Comparison of ENCODE assay signal across 27 mouse cellular contexts in the genomic region with DNA sequence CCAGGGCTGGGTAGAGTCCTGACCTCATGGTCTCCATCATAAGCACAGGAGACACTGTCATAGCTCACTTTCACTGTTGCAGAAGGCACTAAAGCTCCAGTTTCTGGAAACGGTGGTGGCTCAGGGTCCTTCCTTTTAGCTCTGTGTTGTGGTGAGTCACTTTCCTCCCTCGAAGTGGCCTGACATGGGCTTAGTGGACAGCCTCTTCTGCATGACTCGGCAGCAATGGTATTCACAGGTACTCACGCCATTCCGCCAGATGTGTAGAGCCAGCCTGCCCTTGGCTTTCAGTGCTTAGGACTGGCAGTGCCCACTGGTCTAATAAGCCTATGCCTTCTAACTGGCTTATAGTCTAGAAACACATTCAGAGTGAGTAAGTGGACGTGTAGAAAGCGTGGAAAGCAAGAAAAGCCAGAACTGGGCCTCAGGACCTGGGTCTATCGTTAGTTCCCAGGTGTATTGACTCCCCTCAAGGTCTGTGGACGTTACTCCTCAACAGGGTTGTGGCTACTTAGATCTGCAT. TPM values are rescaled to one million over a fixed set of nuclear protein-coding genes. Genes with fewer than 3 reads are reported as not detected.
DNase-seq lines count a peak whose midpoint lies in the region; ATAC-seq and TF ChIP-seq lines count a peak whose summit lies in the region.
"Had no signal": no experiment of that assay in that cellular context is flagged by ENCODE, and none has a peak within 500 bp of the region (broad histone marks: within the 10 kb centered on the region; RNA-seq: fewer than 3 reads in every experiment).

No protein-coding gene starts in this region.

- no peak for ATAC-seq in heart, embryonic 11.5 days (replicated peaks; ENCODE audit: insufficient number of reproducible peaks, low FRiP score, low TSS enrichment)
- no peak for ATAC-seq in kidney, embryonic 14.5 days (ENCODE audit: low FRiP score, low TSS enrichment)
- ATAC-seq: forebrain, embryonic 14.5 days; inflammation-experienced regulatory T-cells, adult 6 months had no signal

- peaks cover 16% of the 10 kb centered on the region for H3K36me3 ChIP-seq in heart, embryonic 11.5 days (ENCODE audit: control insufficient read depth, insufficient read depth, low read length)
- peaks cover 58% of the 10 kb centered on the region for H3K36me3 ChIP-seq in macrophage (ENCODE audit: inconsistent target)
- peaks cover 55% of the 10 kb centered on the region for H3K36me3 ChIP-seq in kidney, embryonic 14.5 days (ENCODE audit: control insufficient read depth, insufficient read depth, low read length)

- no peak for TF ChIP-seq CTCF in layer of hippocampus, adult 2 months (conservative IDR thresholded peaks at IDR 0.05)

- WGBS in heart, embryonic 11.5 days (ENCODE audit: insufficient replicate concordance), result 83% methylated on average over 9 of the region's 9 CpGs
- WGBS in macrophage (ENCODE audit: missing documents), result 67% methylated on average over 9 of the region's 9 CpGs
- WGBS in kidney, embryonic 14.5 days, result 92% methylated on average over 9 of the region's 9 CpGs

- H3K4me1 ChIP-seq in heart, embryonic 11.5 days (ENCODE audit: control insufficient read depth, insufficient read depth, low read length), result peaks cover 39% of the 10 kb centered on the region
- H3K4me1 ChIP-seq in kidney, embryonic 14.5 days (ENCODE audit: control insufficient read depth, insufficient read depth, low read length), result peaks cover 12% of the 10 kb centered on the region

- H3K4me3 ChIP-seq in heart, embryonic 11.5 days (ENCODE audit: low read depth, low read length), result no peak overlapping the region
- H3K4me3 ChIP-seq in layer of hippocampus, adult 2 months, result no peak overlapping the region
- no peak overlapping the region for H3K4me3 ChIP-seq in macrophage (ENCODE audit: inconsistent target)
- H3K4me3 ChIP-seq in kidney, embryonic 14.5 days (ENCODE audit: low read length), result no peak overlapping the region
- H3K4me3 ChIP-seq: embryonic facial prominence, embryonic 12.5 days; hindbrain, embryonic 15.5 days; limb, embryonic 10.5 days; limb, embryonic 15.5 days; liver, embryonic 13.5 days had no signal

- H3K4me2 ChIP-seq in heart, embryonic 11.5 days, result no peak overlapping the region
- no peak overlapping the region for H3K4me2 ChIP-seq in kidney, embryonic 14.5 days (replicated peaks; ENCODE audit: low read depth, low read length)
- H3K4me2 ChIP-seq: embryonic facial prominence, embryonic 12.5 days; hindbrain, embryonic 15.5 days; limb, embryonic 15.5 days; liver, embryonic 13.5 days had no signal

- H3K27ac ChIP-seq in heart, embryonic 11.5 days (ENCODE audit: low read depth, low read length), result peak overlapping the region; percentile 32; the same call in 1 of the 2 replicates
- H3K27ac ChIP-seq in layer of hippocampus, adult 2 months, result peak overlapping the region; percentile 71; the same call in 1 of the 2 replicates
- peak overlapping the region; percentile 94 for H3K27ac ChIP-seq in macrophage
- H3K27ac ChIP-seq in kidney, embryonic 14.5 days (ENCODE audit: low read depth, low read length), result no peak overlapping the region
- H3K27ac ChIP-seq: embryonic facial prominence, embryonic 12.5 days; hindbrain, embryonic 15.5 days; limb, embryonic 10.5 days; limb, embryonic 15.5 days; liver, embryonic 13.5 days had no signal

- peaks cover 85% of the 10 kb centered on the region for H3K79me2 ChIP-seq in macrophage (ENCODE audit: inconsistent target)

- no peaks in the 10 kb centered on the region for H3K27me3 ChIP-seq in heart, embryonic 11.5 days (ENCODE audit: control insufficient read depth, insufficient read depth, low read length)
- no peaks in the 10 kb centered on the region for H3K27me3 ChIP-seq in kidney, embryonic 14.5 days (ENCODE audit: control insufficient read depth, insufficient read depth, low read length)
- H3K27me3 ChIP-seq: embryonic facial prominence, embryonic 12.5 days; hindbrain, embryonic 15.5 days; limb, embryonic 15.5 days; liver, embryonic 13.5 days had no signal

- no peak overlapping the region for H3K9ac ChIP-seq in heart, embryonic 11.5 days (ENCODE audit: low read depth, low read length)
- H3K9ac ChIP-seq in kidney, embryonic 14.5 days (ENCODE audit: low read depth, low read length), result no peak overlapping the region
- H3K9ac ChIP-seq: embryonic facial prominence, embryonic 12.5 days; hindbrain, embryonic 15.5 days; limb, embryonic 15.5 days; liver, embryonic 13.5 days had no signal

- no peak for DNase-seq in heart, postnatal 4 days
- no peak for DNase-seq in layer of hippocampus, adult 2 months (ENCODE audit: low spot score in 2 of 2)
- no peak for DNase-seq in layer of hippocampus, adult 11-12 months (ENCODE audit: low spot score)
- peak; percentile 43 for DNase-seq in 3T3-L1 (ENCODE audit: low read depth, low spot score)
- DNase-seq: adrenal gland, postnatal 10 days; cerebellum, adult 11-12 months; cerebellum, adult 9-11 months; embryo, embryonic 11 days; gastrocnemius, postnatal 14 days; kidney, adult 11 months; kidney, postnatal 4 days; liver, embryonic 13.5 days; midbrain, embryonic 14.5 days; thymus, postnatal 4 days had no signal

- H3K9me3 ChIP-seq in heart, embryonic 11.5 days (replicated peaks; ENCODE audit: control insufficient read depth, low read length), result no peaks in the 10 kb centered on the region
- H3K9me3 ChIP-seq in kidney, embryonic 14.5 days (ENCODE audit: control insufficient read depth, low read length), result no peaks in the 10 kb centered on the region
- H3K9me3 ChIP-seq: embryonic facial prominence, embryonic 12.5 days; G1E; hindbrain, embryonic 15.5 days; limb, embryonic 10.5 days; limb, embryonic 15.5 days; liver, embryonic 13.5 days had no signal

RNA-seq across cellular contexts. Expression of gene Ptpn1, which starts 32.0 kb away (rescaled TPM):
- 43.5 and 46.7 TPM in 2 replicates for polyA plus RNA-seq in heart, embryonic 11.5 days (2014; fragmentation: Nextera tagmentation; extraction: Ambion mirVana)
- total RNA-seq in heart, postnatal 4 days (2021), result 10 to 100 TPM; 37.7 to 38.1 TPM
- 10 to 100 TPM; 56.3 to 64.4 TPM for total RNA-seq in layer of hippocampus, adult 2 months (2021)
- 100 to 1,000 TPM in 24 of 26 experiments, 10 to 100 TPM in 2; 74.2 to 281 (median 160) TPM for total RNA-seq in macrophage (2018; cell fraction: chromatin; rRNA removed)
- 100 to 1,000 TPM in 25 of 26 experiments, 10 to 100 TPM in 1; 88.0 to 169 (median 121) TPM for total RNA-seq in macrophage (2018; cell fraction: cytosol; rRNA removed)
- 100 to 1,000 TPM in 23 of 26 experiments, 10 to 100 TPM in 3; 68.9 to 253 (median 154) TPM for total RNA-seq in macrophage (2018; cell fraction: nucleus; rRNA removed)
- polyA plus RNA-seq in macrophage (2018), result 78.9 to 381 TPM (median 119 TPM) in 3 replicates
- polyA plus RNA-seq in kidney, embryonic 14.5 days (2014; fragmentation: Nextera tagmentation; extraction: Ambion mirVana), result 42.6 and 53.4 TPM in 2 replicates

RNA-seq across cellular contexts. Expression of gene Ripor3, which starts 46.6 kb away (rescaled TPM):
- 0.97 and 2.1 TPM in 2 replicates for polyA plus RNA-seq in heart, embryonic 11.5 days (2014; fragmentation: Nextera tagmentation; extraction: Ambion mirVana)
- total RNA-seq in heart, postnatal 4 days (2021), result under 1 TPM; 0.45 to 0.91 TPM
- total RNA-seq in layer of hippocampus, adult 2 months (2021), result under 1 TPM; 0.29 to 0.31 TPM
- total RNA-seq in macrophage (2018; cell fraction: chromatin; rRNA removed), result under 1 TPM in 11 of 26 experiments, not detected in 15; 0.25 to 0.81 (median 0.48) TPM
- total RNA-seq in macrophage (2018; cell fraction: cytosol; rRNA removed), result under 1 TPM in 6 of 26 experiments, not detected in 20; 0.03 to 0.11 (median 0.07) TPM
- under 1 TPM in 6 of 26 experiments, not detected in 20; 0.14 to 0.75 (median 0.28) TPM for total RNA-seq in macrophage (2018; cell fraction: nucleus; rRNA removed)
- not detected in 3 replicates for polyA plus RNA-seq in macrophage (2018)
- polyA plus RNA-seq in kidney, embryonic 14.5 days (2014; fragmentation: Nextera tagmentation; extraction: Ambion mirVana), result 0.53 and 1.0 TPM in 2 replicates
- total RNA-seq: granulocyte monocyte progenitor cell, adult 5-6 weeks; hematopoietic stem cell, adult 5-6 weeks; monocyte, adult 5-6 weeks had no signal
